Mouse (Mus musculus) kidney, adult 2 months (tissue): ENCODE results near the gene Nae1. TPM values are rescaled to one million over a fixed set of nuclear protein-coding genes. Genes with fewer than 3 reads are reported as not detected.
A peak's percentile ranks its signal among the peaks of the same experiment; 100 is the strongest.
"Not testable (repeated sequence)": the region's sequence is repeated elsewhere in the genome, so short reads cannot be mapped to it uniquely, and the experiment has no call there.

ENCODE experiments used
- DNase-seq: peaks from one replicate; pipeline ENCODE4 v3.0.0; 2021
- H3K27ac ChIP-seq: fragments of 200-500 bp; 2 replicates; pipeline ENCODE4 v1.5.1; 2012; ENCODE audit warnings: low read depth, low read length, control low read depth, inconsistent platforms; ENCODE audit not compliant: insufficient read depth
- H3K27me3 ChIP-seq: fragments of 200-500 bp; replicated peaks from 2 replicates; pipeline ENCODE4 v1.6.1; 2012; ENCODE audit warnings: mild to moderate bottlenecking, moderate library complexity, low read length, inconsistent platforms; ENCODE audit not compliant: control insufficient read depth, insufficient read depth
- H3K36me3 ChIP-seq: fragments of 200-500 bp; 2 replicates; pipeline ENCODE4 v1.6.1; 2012; ENCODE audit warnings: mild to moderate bottlenecking, moderate library complexity, low read length, inconsistent platforms; ENCODE audit not compliant: control insufficient read depth, insufficient read depth
- H3K4me1 ChIP-seq: fragments of 200-500 bp; 2 replicates; pipeline ENCODE4 v1.6.1; 2011; ENCODE audit warnings: low read length; ENCODE audit not compliant: control insufficient read depth, insufficient read depth
- H3K4me3 ChIP-seq: fragments of 200-500 bp; 2 replicates; pipeline ENCODE4 v1.5.1; 2011; ENCODE audit warnings: mild to moderate bottlenecking, low read depth, low read length, control low read depth; ENCODE audit not compliant: insufficient read depth
- CTCF ChIP-seq: fragments of 200-500 bp; conservative IDR thresholded peaks from 2 replicates; pipeline ENCODE4 v1.5.1; 2011; ENCODE audit warnings: low read depth, mild to moderate bottlenecking, control low read depth, low read length, moderate library complexity, mixed read lengths; ENCODE audit not compliant: insufficient read depth, insufficient read length
- POLR2A ChIP-seq: fragments of 200-500 bp; IDR thresholded peaks from one replicate; pipeline ENCODE4 v1.6.1; 2011; ENCODE audit warnings: low read depth, low read length, control low read depth
- WGBS: fragments of 180-500 bp; shearing (Covaris S2); methylation state at CpG from one replicate; pipeline ENCODE4 v1.1.7; 2018; 5-methylcytosine and 5-hydroxymethylcytosine counted together
- polyA plus RNA-seq: library from polyadenylated mRNA; depleted of rRNA; stranded (reverse); fragments of >200 nt; gene quantifications from 2 replicates; pipeline ENCODE4 v1.2.3, GENCODE M21; 2012; rRNA removed

Nae1 gene
- 9.7 and 12.7 TPM in 2 replicates for polyA plus RNA-seq

DNA sequence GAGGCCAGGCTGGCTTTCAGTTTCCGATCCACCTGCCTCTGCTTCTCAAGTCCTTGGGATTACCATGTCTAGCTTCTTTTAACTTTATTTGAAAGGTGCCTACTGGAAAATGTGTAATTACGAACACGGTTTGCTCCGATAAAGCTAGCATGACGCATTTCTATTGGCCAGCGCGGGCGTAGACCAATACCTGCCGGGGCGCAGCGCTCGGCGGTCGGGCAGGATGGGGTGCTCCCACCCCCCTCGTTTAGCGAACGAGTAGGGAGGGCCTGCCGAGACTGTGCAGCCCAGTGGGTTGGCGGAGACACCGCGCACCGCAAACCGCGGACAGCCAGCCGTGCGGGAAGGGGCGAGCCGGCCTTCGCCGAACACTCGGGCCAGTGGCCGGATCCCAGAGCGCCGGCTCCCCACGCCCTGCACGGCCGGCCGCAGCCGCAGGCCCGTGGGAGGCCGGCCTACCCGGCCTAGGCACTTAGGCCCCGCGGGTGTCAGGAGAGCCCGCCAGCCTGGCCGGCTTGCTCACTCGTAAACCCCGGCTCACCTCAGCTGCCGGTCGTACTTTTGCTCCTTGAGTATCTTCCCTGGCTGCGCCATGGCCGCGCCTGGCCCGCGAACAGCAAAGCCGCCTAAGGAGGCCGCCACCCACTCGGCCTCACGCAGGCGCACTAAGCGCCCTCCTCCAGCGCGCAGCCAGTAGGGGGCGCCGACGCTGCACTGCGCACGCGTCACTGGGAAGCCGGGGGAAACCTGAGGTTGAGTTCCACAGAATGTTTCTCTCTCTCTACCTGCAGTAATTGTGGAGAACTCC lies at the start of gene Nae1, which contains the start of gene Car7:
Gene Nae1 (minus strand): TSS at position 667 of the 808 bp plus-strand sequence.
Gene Car7 (plus strand): TSS at position 719 of the 808 bp plus-strand sequence.
- peak; percentile 92 for TF ChIP-seq CTCF
- TF ChIP-seq POLR2A: peak; percentile 66

DNA sequence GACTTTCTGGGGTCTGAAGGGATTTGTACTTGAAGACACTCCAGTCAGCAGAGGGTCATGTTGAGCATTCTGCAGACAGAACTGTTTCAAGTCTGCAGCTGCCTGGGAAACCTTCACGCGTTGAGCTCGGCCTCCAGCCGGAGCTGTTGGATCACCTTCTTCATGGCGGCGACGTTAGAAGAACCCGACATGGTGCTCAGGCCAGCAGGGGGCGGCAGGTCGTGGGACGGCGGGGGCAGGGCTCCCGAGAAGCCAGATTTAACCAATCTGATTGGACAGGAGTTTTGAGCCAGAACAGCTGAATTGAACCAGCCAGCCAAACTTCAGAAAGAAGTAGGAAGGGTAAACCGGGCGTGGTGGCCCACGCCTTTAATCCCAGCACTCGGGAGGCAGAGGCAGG lies 43.2 kb upstream of the Nae1 start:
- WGBS: 84% methylated on average over 17 of the region's 17 CpGs
- H3K36me3 ChIP-seq, H3K4me3 ChIP-seq, H3K27ac ChIP-seq, H3K27me3 ChIP-seq, H3K4me1 ChIP-seq, DNase-seq: not testable (repeated sequence)

More for the DNA sequence above, at the start of gene Nae1, which contains the start of gene Car7:
- under 1% methylated on average over 70 of the region's 70 CpGs for WGBS
- Histone ChIP-seq H3K4me3 (peak within 1 kb of the TSS; percentile 94), H3K36me3 (no peaks in the 10 kb centered on the region), H3K4me1 (peaks cover 13% of the 10 kb centered on the region; the same call in 1 of the 2 replicates), H3K27ac (peak within 1 kb of the TSS; percentile 74), H3K27me3 (no peaks in the 10 kb centered on the region)
- peak; percentile 96 for DNase-seq

DNA sequence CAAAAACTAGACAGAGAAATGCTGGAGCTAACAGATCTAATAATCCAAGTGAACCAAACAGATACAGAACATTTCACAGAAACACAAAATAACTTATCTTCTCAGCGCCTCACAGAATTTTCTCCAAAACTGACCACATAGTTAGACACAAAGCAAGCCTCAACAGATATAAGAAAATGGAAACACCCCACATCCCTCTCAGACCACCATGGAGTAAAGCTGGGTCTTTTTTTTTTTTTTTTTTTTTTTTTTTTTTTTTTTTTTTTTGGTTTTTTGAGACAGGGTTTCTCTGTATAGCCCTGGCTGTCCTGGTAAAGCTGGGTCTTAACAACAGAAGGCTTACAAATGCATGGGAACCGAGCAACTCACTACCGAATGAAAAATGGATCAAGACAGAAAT lies 42.4 kb upstream of the Nae1 start:
- H3K4me3 ChIP-seq: no peak overlapping the region
- H3K4me1 ChIP-seq: no peaks in the 10 kb centered on the region
- H3K27me3 ChIP-seq: no peaks in the 10 kb centered on the region
- H3K27ac ChIP-seq: no peak overlapping the region
- WGBS: 92% methylated on average over 3 of the region's 3 CpGs
- no peak for TF ChIP-seq CTCF
- no peak for TF ChIP-seq POLR2A
- H3K36me3 ChIP-seq: no peaks in the 10 kb centered on the region
- DNase-seq: no peak

DNA sequence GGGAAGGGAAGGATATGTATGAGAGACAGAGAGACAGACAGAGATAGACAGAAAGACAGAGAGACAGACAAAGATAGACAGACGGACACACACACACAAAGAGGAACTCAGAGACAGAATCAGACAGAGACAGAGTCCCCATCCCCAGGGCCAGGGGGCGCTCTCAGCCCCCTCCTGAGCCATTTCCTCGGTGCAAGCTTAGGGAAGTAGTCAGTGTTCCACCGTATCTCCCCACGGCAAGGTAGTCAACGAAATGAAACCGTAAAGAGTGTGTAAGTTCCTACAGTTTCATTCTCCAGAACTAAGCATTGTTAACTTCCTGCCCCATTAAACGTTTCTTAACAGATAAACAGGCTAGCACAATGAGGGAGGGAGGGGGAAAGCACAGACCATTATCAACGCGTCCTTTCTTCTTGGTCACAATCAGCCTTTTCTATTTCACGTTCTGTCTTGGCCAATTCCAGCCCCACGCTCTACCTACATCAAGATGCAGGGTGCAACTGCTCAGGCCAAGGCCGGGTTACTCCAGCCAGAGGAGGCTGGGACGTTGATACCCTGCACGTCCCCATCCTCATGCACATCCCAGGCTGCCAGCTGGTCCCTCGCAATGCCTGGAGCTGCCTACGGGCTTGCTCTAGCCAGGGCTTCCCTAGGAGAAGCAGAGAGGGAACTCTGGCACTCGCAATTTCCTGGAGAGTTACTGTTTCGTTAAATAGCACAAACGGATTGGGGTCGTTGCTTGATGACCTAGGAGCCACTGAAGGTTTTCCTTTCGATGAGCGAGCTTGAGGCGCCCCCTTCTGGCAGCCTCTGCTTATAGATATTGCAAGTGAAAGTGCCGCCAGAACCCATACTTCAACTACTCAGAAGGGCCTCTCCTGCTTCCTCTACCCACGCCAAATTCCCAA lies 36.3 kb upstream of the Nae1 start:
- WGBS: 4% methylated on average over 26 of the region's 26 CpGs
- peak; percentile 89 for DNase-seq
- Histone ChIP-seq H3K4me1 (no peaks in the 10 kb centered on the region), H3K36me3 (no peaks in the 10 kb centered on the region), H3K27me3 (no peaks in the 10 kb centered on the region), H3K27ac (no peak overlapping the region), H3K4me3 (peak overlapping the region; percentile 52)
- TF ChIP-seq POLR2A (no peak), CTCF (peak; percentile 76)

DNA sequence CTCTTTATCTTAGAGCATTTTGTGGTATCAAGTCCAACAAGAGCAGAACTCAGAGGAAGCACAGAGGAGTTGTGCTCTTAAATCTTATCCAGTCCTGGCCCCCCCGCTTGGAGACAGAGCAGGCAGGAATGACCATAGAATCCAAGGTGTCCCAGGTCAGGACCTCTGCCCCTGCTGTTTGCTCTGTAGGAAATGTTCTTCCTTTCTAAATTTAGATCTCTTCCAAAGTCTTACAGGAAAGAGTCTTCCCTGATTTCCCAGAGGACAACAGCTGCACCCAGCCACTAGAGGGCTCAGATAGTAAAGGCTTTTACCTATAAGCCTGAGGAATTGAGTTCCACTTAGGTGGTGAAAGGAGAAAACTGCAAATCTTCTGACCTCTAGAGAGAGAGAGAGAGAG lies 35.1 kb upstream of the Nae1 start:
- DNase-seq: peak; percentile 79
- 0 out of 2 replicates have a peak, but pooled peaks have one; percentile 31 for TF ChIP-seq CTCF
- no peak for TF ChIP-seq POLR2A
- 19% methylated on average over 1 of the region's 1 CpGs for WGBS

DNA sequence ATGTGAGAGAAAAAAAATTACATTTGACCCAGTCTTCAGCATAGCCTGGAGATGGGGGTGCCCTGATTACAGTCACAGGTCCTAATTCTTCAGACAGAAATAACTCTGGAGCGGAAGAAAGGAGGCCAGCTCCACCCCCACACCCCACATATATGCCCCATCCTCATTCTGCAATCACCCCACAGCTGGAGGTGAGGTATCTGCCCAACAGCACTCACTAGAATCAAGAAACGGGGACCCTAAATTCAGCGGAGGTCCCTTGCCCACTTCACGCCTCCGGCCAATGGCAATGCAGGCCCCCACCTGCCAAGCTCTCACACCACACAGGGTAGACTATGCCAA lies 31.0 kb upstream of the Nae1 start:
- WGBS: 97% methylated on average over 5 of the region's 5 CpGs
- TF ChIP-seq POLR2A (no peak), CTCF (no peak)

More for the DNA sequence above, 35.1 kb upstream of the Nae1 start:
- H3K36me3 ChIP-seq: no peaks in the 10 kb centered on the region
- H3K27ac ChIP-seq: no peak overlapping the region
- no peak overlapping the region for H3K4me3 ChIP-seq
- H3K4me1 ChIP-seq: no peaks in the 10 kb centered on the region
- no peaks in the 10 kb centered on the region for H3K27me3 ChIP-seq

More for the DNA sequence above, 31.0 kb upstream of the Nae1 start:
- Histone ChIP-seq H3K4me1 (no peaks in the 10 kb centered on the region), H3K36me3 (no peaks in the 10 kb centered on the region), H3K4me3 (no peak overlapping the region), H3K27ac (no peak overlapping the region), H3K27me3 (no peaks in the 10 kb centered on the region)
- DNase-seq: no peak
